Mouse (Mus musculus) stomach, postnatal 0 days (tissue): Measurements from ENCODE around the gene Rasgef1c.

Experiments used
- CTCF ChIP-seq: IDR thresholded peaks from 2 replicates; pipeline ENCODE4 v1.5.1; 2016; ENCODE audit warnings: antibody characterized with exemption, low read depth, mild to moderate bottlenecking, moderate library complexity
- EP300 ChIP-seq: optimal IDR thresholded peaks from 2 replicates; pipeline ENCODE3; 2016; ENCODE audit warnings: antibody characterized with exemption

- TF ChIP-seq CTCF (no peak), EP300 (no peak)
Measured at GRCm38 (mm10) chr11:49978935-49979334, 77.3 kb downstream of the Rasgef1c start.
